In genomic region chr13:83728421-83729010, GRCm38 (mm10) we compare ENCODE assay signal across 1 mouse cellular context.
TF ChIP-seq lines count a peak whose summit lies in the region.

No protein-coding gene starts in this region.

TF ChIP-seq in CH12.LX, 34 proteins besides CTCF, POLR2A, EP300 and RAD21 (continued from another document):
- TF ChIP-seq USF2 (conservative IDR thresholded peaks at IDR 0.05; ENCODE audit: low read depth, low read length) = no peak
- no peak for TF ChIP-seq USF1 (IDR thresholded peaks at IDR 0.05; ENCODE audit: low read depth, low read length)
- no peak for TF ChIP-seq MAFK (IDR thresholded peaks at IDR 0.05; ENCODE audit: insufficient replicate concordance, low read length)
- TF ChIP-seq HCFC1 (IDR thresholded peaks at IDR 0.05; ENCODE audit: low read depth, low read length) = no peak
- TF ChIP-seq UBTF (IDR thresholded peaks at IDR 0.05; ENCODE audit: low read depth, low read length) = no peak
- no peak for TF ChIP-seq CHD2 (IDR thresholded peaks at IDR 0.05; ENCODE audit: low read length)
- TF ChIP-seq CHD1 (IDR thresholded peaks at IDR 0.05; ENCODE audit: low read depth, low read length) = no peak
- TF ChIP-seq ETS1 (conservative IDR thresholded peaks at IDR 0.05; ENCODE audit: low read depth, low read length) = no peak
- no peak for TF ChIP-seq TCF12 (IDR thresholded peaks at IDR 0.05; ENCODE audit: low read depth, low read length)
